Mouse (Mus musculus): Measurements from ENCODE around the gene Stk39.

- TF ChIP-seq POLR2A (IDR thresholded peaks at IDR 0.05; ENCODE audit: extremely low read depth, insufficient read depth, low read length) = no peak
- TF ChIP-seq CTCF (IDR thresholded peaks at IDR 0.05; ENCODE audit: low read depth, low read length) = no peak
Measured at GRCm38 (mm10) chr2:68320670-68321069, 151.4 kb downstream of the Stk39 start.
